Mouse (Mus musculus): ENCODE measurements around the gene Ankrd31.
"Not testable (repeated sequence)": the region's sequence is repeated elsewhere in the genome, so short reads cannot be mapped to it uniquely, and the experiment has no call there.

The Ankrd31 gene

GRCm38 (mm10) chr13:96748109-96748845, at the start of gene Ankrd31:
Gene Ankrd31 (plus strand): TSS chr13:96748272.
- DNase-seq (ENCODE audit: low spot score in 2 of 2), result no peak

GRCm38 (mm10) chr13:96702567-96703278, 45.3 kb upstream of the Ankrd31 start:
- no peak for DNase-seq (ENCODE audit: low spot score in 2 of 2)

- no peak for DNase-seq (ENCODE audit: low spot score in 2 of 2)
Measured at GRCm38 (mm10) chr13:96709269-96710233, 38.5 kb upstream of the Ankrd31 start.

- no peak for DNase-seq (ENCODE audit: low spot score in 2 of 2)
Measured at GRCm38 (mm10) chr13:96716311-96716710, 31.8 kb upstream of the Ankrd31 start.

- no peak for DNase-seq (ENCODE audit: low spot score in 2 of 2)
Measured at GRCm38 (mm10) chr13:96717821-96718220, 30.3 kb upstream of the Ankrd31 start.

GRCm38 (mm10) chr13:96720003-96720402, 28.1 kb upstream of the Ankrd31 start:
- DNase-seq (ENCODE audit: low spot score in 2 of 2), result no peak

- no peak for DNase-seq (ENCODE audit: low spot score in 2 of 2)
Measured at GRCm38 (mm10) chr13:96728289-96728688, 19.8 kb upstream of the Ankrd31 start.

- DNase-seq (ENCODE audit: low spot score in 2 of 2), result no peak
Measured at GRCm38 (mm10) chr13:96729146-96729545, 18.9 kb upstream of the Ankrd31 start.

- DNase-seq (ENCODE audit: low spot score in 2 of 2), result no peak
Measured at GRCm38 (mm10) chr13:96730116-96730515, 18.0 kb upstream of the Ankrd31 start.

- no peak for DNase-seq (ENCODE audit: low spot score in 2 of 2)
Measured at GRCm38 (mm10) chr13:96735175-96735574, 12.9 kb upstream of the Ankrd31 start.

GRCm38 (mm10) chr13:96740159-96740558, 7.9 kb upstream of the Ankrd31 start:
- no peak for DNase-seq (ENCODE audit: low spot score in 2 of 2)

GRCm38 (mm10) chr13:96742871-96743270, 5.2 kb upstream of the Ankrd31 start:
- no peak for DNase-seq (ENCODE audit: low spot score in 2 of 2)

GRCm38 (mm10) chr13:96746055-96746454, 2.0 kb upstream of the Ankrd31 start:
- no peak for DNase-seq (ENCODE audit: low spot score in 2 of 2)

GRCm38 (mm10) chr13:96749859-96750258, 1.8 kb downstream of the Ankrd31 start:
- DNase-seq (ENCODE audit: low spot score in 2 of 2), result no peak

GRCm38 (mm10) chr13:96760848-96761247, 12.8 kb downstream of the Ankrd31 start:
- no peak for DNase-seq (ENCODE audit: low spot score in 2 of 2)

GRCm38 (mm10) chr13:96786071-96786470, 38.0 kb downstream of the Ankrd31 start:
- DNase-seq (ENCODE audit: low spot score in 2 of 2), result not testable (repeated sequence)

GRCm38 (mm10) chr13:96793451-96793850, 45.4 kb downstream of the Ankrd31 start:
- DNase-seq (ENCODE audit: low spot score in 2 of 2), result no peak

- no peak for DNase-seq (ENCODE audit: low spot score in 2 of 2)
Measured at GRCm38 (mm10) chr13:96795301-96795700, 47.2 kb downstream of the Ankrd31 start.

- no peak for DNase-seq (ENCODE audit: low spot score in 2 of 2)
Measured at GRCm38 (mm10) chr13:96797500-96797899, 49.4 kb downstream of the Ankrd31 start.

- no peak for DNase-seq (ENCODE audit: low spot score in 2 of 2)
Measured at GRCm38 (mm10) chr13:96849752-96850151, 101.7 kb downstream of the Ankrd31 start.

GRCm38 (mm10) chr13:96852133-96852532, 104.1 kb downstream of the Ankrd31 start:
- no peak for DNase-seq (ENCODE audit: low spot score in 2 of 2)

- DNase-seq (ENCODE audit: low spot score in 2 of 2), result no peak
Measured at GRCm38 (mm10) chr13:96853256-96853655, 105.2 kb downstream of the Ankrd31 start.
